Mouse (Mus musculus): Measurements from ENCODE around the gene Fhad1. TPM values are rescaled to one million over a fixed set of nuclear protein-coding genes. Genes with fewer than 3 reads are reported as not detected.
A peak's percentile ranks its signal among the peaks of the same experiment; 100 is the strongest.

The Fhad1 gene
- total RNA-seq, 2 experiments from 2014 or later: 0.17 to 0.48 TPM

- intact Hi-C loops (cut with DNase I): no loop called here
Measured at GRCm38 (mm10) chr4:141898905-141899304, 116.0 kb downstream of the Fhad1 start.

GRCm38 (mm10) chr4:141897838-141898237 is 117.0 kb downstream of the Fhad1 start:
- intact Hi-C loops (cut with DNase I): no loop called here
- DNase-seq: no peak

More at GRCm38 (mm10) chr4:141898905-141899304, 116.0 kb downstream of the Fhad1 start:
- DNase-seq: no peak

GRCm38 (mm10) chr4:141897225-141897624 is 117.7 kb downstream of the Fhad1 start:
- no peak for DNase-seq
- intact Hi-C loops (cut with DNase I): no loop called here

GRCm38 (mm10) chr4:141895772-141896171 is 119.1 kb downstream of the Fhad1 start:
- intact Hi-C loops (cut with DNase I): no loop called here
- DNase-seq: no peak

- no peak for DNase-seq
- intact Hi-C loops (cut with DNase I): no loop called here
Measured at GRCm38 (mm10) chr4:141893157-141893784, 121.6 kb downstream of the Fhad1 start.

- intact Hi-C loops (cut with DNase I): no loop called here
- no peak for DNase-seq
Measured at GRCm38 (mm10) chr4:141886385-141886968, 128.4 kb downstream of the Fhad1 start.

- intact Hi-C loops (cut with DNase I): no loop called here
- no peak for DNase-seq
Measured at GRCm38 (mm10) chr4:141885451-141885850, 129.4 kb downstream of the Fhad1 start.

- intact Hi-C loops (cut with DNase I): no loop called here
- no peak for DNase-seq
Measured at GRCm38 (mm10) chr4:141882858-141883257, 132.0 kb downstream of the Fhad1 start.

GRCm38 (mm10) chr4:141881950-141882349 is 132.9 kb downstream of the Fhad1 start:
- intact Hi-C loops (cut with DNase I): no loop called here
- DNase-seq: no peak

GRCm38 (mm10) chr4:141881289-141881914 is 133.5 kb downstream of the Fhad1 start:
- no peak for DNase-seq
- intact Hi-C loops (cut with DNase I): no loop called here

GRCm38 (mm10) chr4:141879875-141880274 is 135.0 kb downstream of the Fhad1 start:
- intact Hi-C loops (cut with DNase I): no loop called here
- DNase-seq: no peak

- intact Hi-C loops (cut with DNase I): no loop called here
- no peak for DNase-seq
Measured at GRCm38 (mm10) chr4:141879074-141879473, 135.8 kb downstream of the Fhad1 start.

- no peak for DNase-seq
- intact Hi-C loops (cut with DNase I): no loop called here
Measured at GRCm38 (mm10) chr4:141878621-141879020, 136.3 kb downstream of the Fhad1 start.

GRCm38 (mm10) chr4:141875481-141876108 is 139.3 kb downstream of the Fhad1 start:
- DNase-seq: no peak
- intact Hi-C loops (cut with DNase I): no loop called here

- intact Hi-C loops (cut with DNase I): loop anchor here (5.0 kb wide), 1 partner anchor 42 kb away; no protein-coding TSS in a partner anchor
- peak; percentile 87 to 88 for DNase-seq
Measured at GRCm38 (mm10) chr4:141874601-141875460, 140.1 kb downstream of the Fhad1 start, which contains the start of gene Efhd2. Efhd2 (minus strand) TSS chr4:141874920.

- intact Hi-C loops (cut with DNase I): loop anchor here (5.0 kb wide), 1 partner anchor 43 kb away; no protein-coding TSS in a partner anchor
- DNase-seq: no peak
Measured at GRCm38 (mm10) chr4:141874111-141874600, 140.7 kb downstream of the Fhad1 start.

GRCm38 (mm10) chr4:141872977-141873376 is 141.9 kb downstream of the Fhad1 start:
- intact Hi-C loops (cut with DNase I): loop anchor here (5.0 kb wide), 1 partner anchor 44 kb away; no protein-coding TSS in a partner anchor
- DNase-seq: peak in 1 of 2 experiments; percentile 32

- intact Hi-C loops (cut with DNase I): loop anchor here (5.0 kb wide), 1 partner anchor 45 kb away; no protein-coding TSS in a partner anchor
- DNase-seq: peak in 1 of 2 experiments; percentile 39
Measured at GRCm38 (mm10) chr4:141871909-141872308, 143.0 kb downstream of the Fhad1 start.

- no peak for DNase-seq
- intact Hi-C loops (cut with DNase I): loop anchor here (5.0 kb wide), 1 partner anchor 46 kb away; no protein-coding TSS in a partner anchor
Measured at GRCm38 (mm10) chr4:141871333-141871725, 143.6 kb downstream of the Fhad1 start.
